ENCODE assay signal across 10 mouse cellular contexts in genomic region chr10:74023091-74023490, GRCm38 (mm10).
"Had no signal": no experiment of that assay in that cellular context is flagged by ENCODE, and none has a peak within 500 bp of the region (broad histone marks: within the 10 kb centered on the region; RNA-seq: fewer than 3 reads in every experiment).

No protein-coding gene starts in this region.

- H3K36me3 ChIP-seq: limb, embryonic 12.5 days; liver, embryonic 13.5 days; lung, embryonic 15.5 days; midbrain, embryonic 13.5 days had no signal

- H3K27me3 ChIP-seq: limb, embryonic 12.5 days; liver, embryonic 13.5 days; lung, embryonic 15.5 days; midbrain, embryonic 13.5 days had no signal

- H3K4me2 ChIP-seq: limb, embryonic 12.5 days; liver, embryonic 13.5 days; lung, embryonic 15.5 days; midbrain, embryonic 13.5 days had no signal

- ATAC-seq: liver, postnatal 0 days; midbrain, embryonic 13.5 days had no signal

- H3K9me3 ChIP-seq: limb, embryonic 12.5 days; liver, embryonic 13.5 days; lung, embryonic 15.5 days; midbrain, embryonic 13.5 days had no signal

- DNase-seq: kidney, adult 2 months; kidney, postnatal 36 days; liver; liver, embryonic 13.5 days; liver, postnatal 0 days; thymus, postnatal 14 days had no signal

- H3K4me3 ChIP-seq: limb, embryonic 12.5 days; liver, embryonic 13.5 days; lung, embryonic 15.5 days; midbrain, embryonic 13.5 days had no signal

- H3K27ac ChIP-seq: limb, embryonic 12.5 days; liver, embryonic 13.5 days; lung, embryonic 15.5 days; midbrain, embryonic 13.5 days; stomach, postnatal 0 days had no signal

- H3K4me1 ChIP-seq: limb, embryonic 12.5 days; liver, embryonic 13.5 days; lung, embryonic 15.5 days; midbrain, embryonic 13.5 days had no signal

- H3K9ac ChIP-seq: limb, embryonic 12.5 days; liver, embryonic 13.5 days; liver, postnatal 0 days; lung, embryonic 15.5 days; midbrain, embryonic 13.5 days had no signal
